Mouse (Mus musculus) layer of hippocampus, adult 9-11 months (tissue): ENCODE measurements around the gene Gtf2f2.
"Not testable (repeated sequence)": the region's sequence is repeated elsewhere in the genome, so short reads cannot be mapped to it uniquely, and the experiment has no call there.

Experiments
- DNase-seq: peaks from one replicate; pipeline ENCODE4 v3.0.0; 2022

Gene Gtf2f2

GRCm38 (mm10) chr14:75992371-75992770 lies 18.3 kb downstream of the Gtf2f2 start:
- no peak for DNase-seq

GRCm38 (mm10) chr14:75990936-75991335 lies 19.7 kb downstream of the Gtf2f2 start:
- DNase-seq = no peak

- no peak for DNase-seq
These were observed 21.5 kb downstream of the Gtf2f2 start for GRCm38 (mm10) chr14:75989168-75989567.

GRCm38 (mm10) chr14:75986878-75987483 lies 23.7 kb downstream of the Gtf2f2 start:
- no peak for DNase-seq

GRCm38 (mm10) chr14:75985112-75985511 lies 25.6 kb downstream of the Gtf2f2 start:
- no peak for DNase-seq

GRCm38 (mm10) chr14:75983891-75984290 lies 26.8 kb downstream of the Gtf2f2 start:
- no peak for DNase-seq

GRCm38 (mm10) chr14:75981231-75981630 lies 29.4 kb downstream of the Gtf2f2 start:
- no peak for DNase-seq

- DNase-seq = no peak
These were observed 34.6 kb downstream of the Gtf2f2 start for GRCm38 (mm10) chr14:75976107-75976506.

- DNase-seq = no peak
These were observed 43.4 kb downstream of the Gtf2f2 start for GRCm38 (mm10) chr14:75967291-75967690.

GRCm38 (mm10) chr14:75964433-75964832 lies 46.2 kb downstream of the Gtf2f2 start:
- no peak for DNase-seq

GRCm38 (mm10) chr14:75964000-75964399 lies 46.7 kb downstream of the Gtf2f2 start:
- no peak for DNase-seq

GRCm38 (mm10) chr14:75963215-75963614 lies 47.5 kb downstream of the Gtf2f2 start:
- no peak for DNase-seq

- peak; percentile 91 for DNase-seq
These were observed 48.4 kb downstream of the Gtf2f2 start for GRCm38 (mm10) chr14:75962250-75962649.

GRCm38 (mm10) chr14:75954766-75955165 lies 55.9 kb downstream of the Gtf2f2 start, which contains the start of gene Kctd4:
Gene Kctd4, plus strand, starts transcription at chr14:75955009.
- no peak for DNase-seq

- DNase-seq = no peak
These were observed 57.7 kb downstream of the Gtf2f2 start for GRCm38 (mm10) chr14:75953011-75953410.

- no peak for DNase-seq
These were observed 63.0 kb downstream of the Gtf2f2 start for GRCm38 (mm10) chr14:75947674-75948073.

GRCm38 (mm10) chr14:75942365-75942764 lies 68.3 kb downstream of the Gtf2f2 start:
- no peak for DNase-seq

GRCm38 (mm10) chr14:75941500-75941899 lies 69.2 kb downstream of the Gtf2f2 start:
- no peak for DNase-seq

GRCm38 (mm10) chr14:75937714-75938113 lies 73.0 kb downstream of the Gtf2f2 start:
- DNase-seq = no peak

GRCm38 (mm10) chr14:75934359-75934758 lies 76.3 kb downstream of the Gtf2f2 start:
- no peak for DNase-seq

GRCm38 (mm10) chr14:75931266-75931665 lies 79.4 kb downstream of the Gtf2f2 start:
- DNase-seq = no peak

- DNase-seq = not testable (repeated sequence)
These were observed 81.0 kb downstream of the Gtf2f2 start for GRCm38 (mm10) chr14:75929713-75930112.

GRCm38 (mm10) chr14:75923314-75924052 lies 87.2 kb downstream of the Gtf2f2 start:
- DNase-seq = no peak

- no peak for DNase-seq
These were observed 98.0 kb downstream of the Gtf2f2 start for GRCm38 (mm10) chr14:75912665-75913064.

- DNase-seq = no peak
These were observed 98.7 kb downstream of the Gtf2f2 start for GRCm38 (mm10) chr14:75911968-75912367.
